Mouse (Mus musculus) forebrain, embryonic 13.5 days (tissue): Measurements from ENCODE around the gene Ube2e1. TPM values are rescaled to one million over a fixed set of nuclear protein-coding genes. Genes with fewer than 3 reads are reported as not detected.
"Not testable (repeated sequence)": the region's sequence is repeated elsewhere in the genome, so short reads cannot be mapped to it uniquely, and the experiment has no call there.

Experiments used
- ATAC-seq: fragments of 200-750 bp; cut with Nextera tagmentation; 2 replicates; pipeline ENCODE4 v1.8.0; 2017
- H3K27ac ChIP-seq: fragments of 300-500 bp; sonication (generic); 2 replicates; pipeline ENCODE4 v1.5.1; 2015; ENCODE audit warnings: inconsistent platforms, mild to moderate bottlenecking, moderate library complexity
- H3K27me3 ChIP-seq: fragments of 300-500 bp; sonication (generic); 2 replicates; pipeline ENCODE4 v1.6.1; 2015; ENCODE audit warnings: mild to moderate bottlenecking, inconsistent platforms
- H3K36me3 ChIP-seq: fragments of 300-500 bp; sonication (generic); 2 replicates; pipeline ENCODE4 v1.6.1; 2015; ENCODE audit warnings: mild to moderate bottlenecking, inconsistent platforms; ENCODE audit not compliant: poor library complexity, severe bottlenecking
- H3K4me1 ChIP-seq: fragments of 300-500 bp; sonication (generic); 2 replicates; pipeline ENCODE4 v1.6.1; 2015; ENCODE audit warnings: inconsistent platforms
- H3K4me2 ChIP-seq: fragments of 300-500 bp; sonication (generic); 2 replicates; pipeline ENCODE4 v1.6.1; 2015; ENCODE audit warnings: inconsistent platforms, mild to moderate bottlenecking, moderate library complexity
- H3K4me3 ChIP-seq: fragments of 300-500 bp; sonication (generic); 2 replicates; pipeline ENCODE4 v1.5.1; 2015; ENCODE audit warnings: mild to moderate bottlenecking, inconsistent platforms
- H3K9ac ChIP-seq: fragments of 300-500 bp; sonication (generic); 2 replicates; pipeline ENCODE4 v1.6.1; 2015; ENCODE audit warnings: mild to moderate bottlenecking, inconsistent platforms
- H3K9me3 ChIP-seq: fragments of 300-500 bp; sonication (generic); replicated peaks from 2 replicates; pipeline ENCODE4 v1.6.1; 2016; ENCODE audit warnings: inconsistent platforms
- WGBS: fragments of 180-500 bp; shearing (Covaris S2); methylation state at CpG from one replicate; pipeline ENCODE4 v1.1.7; 2015; 5-methylcytosine and 5-hydroxymethylcytosine counted together
- polyA plus RNA-seq: library from polyadenylated mRNA; unstranded; fragments of >200 nt; fragmentation: Nextera tagmentation; extraction: Ambion mirVana; gene quantifications from 2 replicates; pipeline ENCODE4 v1.2.1, GENCODE M21; 2015

Ube2e1 gene
- polyA plus RNA-seq, 1 experiment from 2014 or later, result 198 TPM

GRCm38 (mm10) chr14:18274526-18274925 is 57.1 kb downstream of the Ube2e1 start:
- Histone ChIP-seq H3K27ac (no peak overlapping the region), H3K4me2 (no peak overlapping the region), H3K4me3 (no peak overlapping the region), H3K27me3 (no peaks in the 10 kb centered on the region), H3K9me3 (0 out of 2 replicates have a peak, but pooled peaks cover 2% of the 10 kb centered on the region), H3K9ac (no peak overlapping the region), H3K4me1 (peaks cover 11% of the 10 kb centered on the region), H3K36me3 (peaks cover 28% of the 10 kb centered on the region)
- no peak for ATAC-seq
- WGBS, result 69% methylated on average over 1 of the region's 1 CpGs

- Histone ChIP-seq H3K4me2 (peak overlapping the region; percentile 68), H3K4me3 (peak overlapping the region; percentile 91), H3K36me3 (peaks cover 27% of the 10 kb centered on the region), H3K27ac (no peak overlapping the region), H3K27me3 (no peaks in the 10 kb centered on the region), H3K9me3 (no peaks in the 10 kb centered on the region), H3K9ac (peak overlapping the region; percentile 72; the same call in 1 of the 2 replicates), H3K4me1 (peaks cover 20% of the 10 kb centered on the region)
- 0 out of 2 replicates have a peak, but pooled peaks have one; percentile 3 for ATAC-seq
- 2% methylated on average over 7 of the region's 7 CpGs for WGBS
These were observed 60.0 kb downstream of the Ube2e1 start for GRCm38 (mm10) chr14:18271666-18272065.

- Histone ChIP-seq H3K4me3 (peak within 1 kb of the TSS; percentile 91), H3K36me3 (peaks cover 28% of the 10 kb centered on the region), H3K9ac (peak within 1 kb of the TSS; percentile 98), H3K27ac (peak within 1 kb of the TSS; percentile 82), H3K4me1 (peaks cover 20% of the 10 kb centered on the region), H3K9me3 (no peaks in the 10 kb centered on the region), H3K27me3 (no peaks in the 10 kb centered on the region), H3K4me2 (peak within 1 kb of the TSS; percentile 80)
- WGBS, result 0% methylated on average over 78 of the region's 78 CpGs
- ATAC-seq, result peak; percentile 99
These were observed 60.9 kb downstream of the Ube2e1 start, which contains the start of the genes Nkiras1 and Rpl15 for GRCm38 (mm10) chr14:18270529-18271441. TSS of gene Nkiras1 (plus strand) at chr14:18271136. TSS of gene Rpl15 (minus strand) at chr14:18271391.

- Histone ChIP-seq H3K4me2 (peak overlapping the region; percentile 80), H3K4me3 (peak overlapping the region; percentile 91), H3K27ac (peak overlapping the region; percentile 82), H3K36me3 (peaks cover 31% of the 10 kb centered on the region), H3K9ac (peak overlapping the region; percentile 98), H3K4me1 (peaks cover 20% of the 10 kb centered on the region)
- under 1% methylated on average over 24 of the region's 24 CpGs for whole genome bisulfite sequencing
- not testable (repeated sequence) for H3K9me3 ChIP-seq, H3K27me3 ChIP-seq
- ATAC-seq, result peak; percentile 0
These were observed 61.6 kb downstream of the Ube2e1 start for GRCm38 (mm10) chr14:18269947-18270528.

GRCm38 (mm10) chr14:18263427-18263826 is 68.2 kb downstream of the Ube2e1 start:
- Histone ChIP-seq H3K4me2 (no peak overlapping the region), H3K4me1 (peaks cover 24% of the 10 kb centered on the region), H3K9ac (no peak overlapping the region), H3K36me3 (peaks cover 24% of the 10 kb centered on the region), H3K9me3 (no peaks in the 10 kb centered on the region), H3K4me3 (no peak overlapping the region), H3K27ac (peak overlapping the region; percentile 78), H3K27me3 (no peaks in the 10 kb centered on the region)
- peak; percentile 91 for ATAC-seq
- WGBS, result 16% methylated on average over 4 of the region's 4 CpGs

GRCm38 (mm10) chr14:18261203-18261602 is 70.5 kb downstream of the Ube2e1 start:
- H3K27ac ChIP-seq, result no peak overlapping the region
- H3K4me2 ChIP-seq, result no peak overlapping the region
- peaks cover 5% of the 10 kb centered on the region; the same call in 1 of the 2 replicates for H3K36me3 ChIP-seq
- no peaks in the 10 kb centered on the region for H3K9me3 ChIP-seq
- 87% methylated on average over 3 of the region's 3 CpGs for WGBS
- H3K4me3 ChIP-seq, result no peak overlapping the region
- ATAC-seq, result no peak
- no peak overlapping the region for H3K9ac ChIP-seq
- H3K4me1 ChIP-seq, result peaks cover 23% of the 10 kb centered on the region
- H3K27me3 ChIP-seq, result no peaks in the 10 kb centered on the region

GRCm38 (mm10) chr14:18242638-18243130 is 89.0 kb downstream of the Ube2e1 start:
- 0 out of 2 replicates have a peak, but pooled peaks cover 2% of the 10 kb centered on the region for H3K4me1 ChIP-seq
- no peak overlapping the region for H3K9ac ChIP-seq
- H3K27ac ChIP-seq, result no peak overlapping the region
- no peaks in the 10 kb centered on the region for H3K9me3 ChIP-seq
- no peak for ATAC-seq
- no peaks in the 10 kb centered on the region for H3K36me3 ChIP-seq
- no peaks in the 10 kb centered on the region for H3K27me3 ChIP-seq
- H3K4me2 ChIP-seq, result no peak overlapping the region
- 90% methylated on average over 21 of the region's 21 CpGs for WGBS
- no peak overlapping the region for H3K4me3 ChIP-seq

- H3K4me1 ChIP-seq, result 0 out of 2 replicates have a peak, but pooled peaks cover 4% of the 10 kb centered on the region
- WGBS, result 88% methylated on average over 4 of the region's 4 CpGs
- H3K27me3 ChIP-seq, result no peaks in the 10 kb centered on the region
- no peak for ATAC-seq
- no peak overlapping the region for H3K4me2 ChIP-seq
- H3K9ac ChIP-seq, result no peak overlapping the region
- H3K36me3 ChIP-seq, result no peaks in the 10 kb centered on the region
- no peak overlapping the region for H3K27ac ChIP-seq
- no peak overlapping the region for H3K4me3 ChIP-seq
- H3K9me3 ChIP-seq, result no peaks in the 10 kb centered on the region
These were observed 89.9 kb downstream of the Ube2e1 start for GRCm38 (mm10) chr14:18241786-18242185.

GRCm38 (mm10) chr14:18240132-18240531 is 91.5 kb downstream of the Ube2e1 start:
- H3K4me3 ChIP-seq, result no peak overlapping the region
- WGBS, result 74% methylated on average over 7 of the region's 7 CpGs
- H3K36me3 ChIP-seq, result no peaks in the 10 kb centered on the region
- no peak overlapping the region for H3K9ac ChIP-seq
- H3K9me3 ChIP-seq, result no peaks in the 10 kb centered on the region
- no peaks in the 10 kb centered on the region for H3K27me3 ChIP-seq
- no peak for ATAC-seq
- no peak overlapping the region for H3K4me2 ChIP-seq
- 0 out of 2 replicates have a peak, but pooled peaks cover 4% of the 10 kb centered on the region for H3K4me1 ChIP-seq
- H3K27ac ChIP-seq, result no peak overlapping the region

GRCm38 (mm10) chr14:18238750-18239731 is 92.6 kb downstream of the Ube2e1 start, which contains the start of gene Nr1d2:
TSS of gene Nr1d2 (minus strand) at chr14:18239127.
- H3K36me3 ChIP-seq, result no peaks in the 10 kb centered on the region
- H3K9me3 ChIP-seq, result no peaks in the 10 kb centered on the region
- peak within 1 kb of the TSS; percentile 77 for H3K4me2 ChIP-seq
- peak; percentile 89 for ATAC-seq
- 0 out of 2 replicates have a peak, but pooled peaks cover 4% of the 10 kb centered on the region for H3K4me1 ChIP-seq
- under 1% methylated on average over 62 of the region's 66 CpGs for WGBS
- H3K4me3 ChIP-seq, result peak within 1 kb of the TSS; percentile 77
- no peaks in the 10 kb centered on the region for H3K27me3 ChIP-seq
- peak within 1 kb of the TSS; percentile 73 for H3K9ac ChIP-seq
- peak within 1 kb of the TSS; percentile 69 for H3K27ac ChIP-seq

- peak overlapping the region; percentile 77 for H3K4me2 ChIP-seq
- no peaks in the 10 kb centered on the region for H3K36me3 ChIP-seq
- H3K9me3 ChIP-seq, result no peaks in the 10 kb centered on the region
- peak; percentile 96 for ATAC-seq
- H3K4me3 ChIP-seq, result peak overlapping the region; percentile 77
- H3K4me1 ChIP-seq, result 0 out of 2 replicates have a peak, but pooled peaks cover 4% of the 10 kb centered on the region
- H3K27me3 ChIP-seq, result no peaks in the 10 kb centered on the region
- WGBS, result under 1% methylated on average over 69 of the region's 71 CpGs
- H3K9ac ChIP-seq, result peak overlapping the region; percentile 73
- H3K27ac ChIP-seq, result peak overlapping the region; percentile 69
These were observed 93.4 kb downstream of the Ube2e1 start for GRCm38 (mm10) chr14:18238131-18238749.
